Mouse (Mus musculus): ENCODE data around the gene Grin3b. TPM values are rescaled to one million over a fixed set of nuclear protein-coding genes. Genes with fewer than 3 reads are reported as not detected.

Gene Grin3b
- polyA plus RNA-seq, 1 experiment: 0.16 TPM

DNA sequence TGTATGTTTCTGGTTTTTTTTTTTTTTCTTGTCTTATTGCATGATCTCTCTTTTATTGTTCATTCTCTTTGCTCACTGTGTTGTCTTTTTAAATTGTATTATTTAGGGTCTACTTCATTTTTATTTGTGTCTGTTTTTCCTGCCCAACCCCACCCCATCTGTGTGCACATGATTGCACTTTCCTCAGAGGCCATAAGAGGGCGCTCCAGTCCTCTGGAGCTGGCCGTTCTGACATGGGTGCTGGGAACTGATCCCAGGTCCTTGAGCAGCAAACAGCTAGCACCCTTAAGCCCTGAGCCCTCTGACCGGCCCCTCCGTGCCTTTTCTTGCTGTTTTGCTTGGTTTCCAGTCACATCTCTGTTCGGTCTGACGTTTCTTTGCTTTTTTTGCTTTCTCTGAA lies 21.0 kb downstream of the Grin3b start:
- 0 out of 2 replicates have a peak, but pooled peaks have one; percentile 7 for TF ChIP-seq CTCF (IDR thresholded peaks at IDR 0.05; ENCODE audit: extremely low read depth, insufficient read depth, insufficient read length, insufficient replicate concordance)
- TF ChIP-seq POLR2A (IDR thresholded peaks at IDR 0.05; ENCODE audit: low read depth, low read length): no peak
- Histone ChIP-seq H3K27ac (ENCODE audit: insufficient read depth, low read length) (no peak overlapping the region), H3K36me3 (ENCODE audit: control insufficient read depth, insufficient read depth, low read length) (peaks cover 37% of the 10 kb centered on the region), H3K27me3 (ENCODE audit: control insufficient read depth, insufficient read depth, low read length) (no peaks in the 10 kb centered on the region), H3K4me1 (ENCODE audit: control insufficient read depth, insufficient read depth, insufficient read length) (peaks cover 30% of the 10 kb centered on the region), H3K4me3 (ENCODE audit: extremely low read depth, insufficient read depth, insufficient read length) (no peak overlapping the region)
- 98% methylated on average over 6 of the region's 6 CpGs for WGBS
- DNase-seq (ENCODE audit: low read depth in 1 of 2, low spot score in 2 of 2): no peak

DNA sequence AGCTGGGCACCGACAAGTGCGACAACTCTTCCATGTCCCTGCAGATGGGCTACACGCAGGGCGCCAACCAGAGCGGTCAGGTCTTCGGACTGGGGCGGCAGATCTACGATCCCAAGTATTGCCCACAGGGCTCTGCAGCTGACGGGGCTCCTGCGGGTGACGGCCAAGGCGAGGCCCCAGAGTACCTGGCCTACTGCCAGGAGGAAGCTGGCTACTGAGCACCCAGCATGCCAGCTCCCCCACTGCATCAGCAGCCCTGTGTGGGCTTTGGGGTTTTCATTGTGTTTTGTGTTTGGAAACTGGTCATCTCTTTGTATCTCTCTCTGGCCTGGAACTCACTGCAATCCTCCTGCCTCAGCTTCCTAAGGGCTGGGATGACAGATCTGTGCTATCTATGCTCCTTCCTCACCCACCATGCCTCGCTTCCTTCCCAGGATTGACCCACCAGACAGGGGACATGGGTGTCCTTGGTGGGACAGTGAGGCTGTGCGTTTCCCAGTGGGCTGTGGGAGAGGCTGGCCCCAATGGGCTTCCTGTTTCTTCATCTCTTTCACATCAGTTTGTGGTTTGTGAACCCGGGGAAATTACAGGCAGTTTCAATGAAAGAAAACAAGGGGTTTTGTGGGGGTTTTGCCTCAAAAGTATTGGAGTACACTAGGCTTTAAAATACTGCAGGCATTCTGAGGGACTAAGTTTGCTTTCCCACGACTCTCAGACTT lies 24.0 kb downstream of the Grin3b start:
- Histone ChIP-seq H3K36me3 (ENCODE audit: control insufficient read depth, insufficient read depth, low read length) (peaks cover 41% of the 10 kb centered on the region), H3K4me1 (ENCODE audit: control insufficient read depth, insufficient read depth, insufficient read length) (peaks cover 14% of the 10 kb centered on the region), H3K27ac (ENCODE audit: insufficient read depth, low read length) (peak overlapping the region; percentile 61), H3K27me3 (ENCODE audit: control insufficient read depth, insufficient read depth, low read length) (no peaks in the 10 kb centered on the region), H3K4me3 (ENCODE audit: extremely low read depth, insufficient read depth, insufficient read length) (no peak overlapping the region)
- TF ChIP-seq CTCF (IDR thresholded peaks at IDR 0.05; ENCODE audit: extremely low read depth, insufficient read depth, insufficient read length, insufficient replicate concordance) (no peak), POLR2A (IDR thresholded peaks at IDR 0.05; ENCODE audit: low read depth, low read length) (no peak)
- 27% methylated on average over 16 of the region's 16 CpGs for WGBS
- peak in 1 of 2 experiments; percentile 45 for DNase-seq (ENCODE audit: low read depth in 1 of 2, low spot score in 2 of 2)

- peaks cover 10% of the 10 kb centered on the region for H3K4me1 ChIP-seq (ENCODE audit: control insufficient read depth, insufficient read depth, insufficient read length)
- peaks cover 44% of the 10 kb centered on the region for H3K36me3 ChIP-seq (ENCODE audit: control insufficient read depth, insufficient read depth, low read length)
- H3K27me3 ChIP-seq (ENCODE audit: control insufficient read depth, insufficient read depth, low read length): no peaks in the 10 kb centered on the region
- H3K4me3 ChIP-seq (ENCODE audit: extremely low read depth, insufficient read depth, insufficient read length): no peak overlapping the region
- 35% methylated on average over 1 of the region's 1 CpGs for WGBS
- TF ChIP-seq POLR2A (IDR thresholded peaks at IDR 0.05; ENCODE audit: low read depth, low read length) (no peak), CTCF (IDR thresholded peaks at IDR 0.05; ENCODE audit: extremely low read depth, insufficient read depth, insufficient read length, insufficient replicate concordance) (no peak)
- H3K27ac ChIP-seq (ENCODE audit: insufficient read depth, low read length): peak overlapping the region; percentile 9
- DNase-seq (ENCODE audit: low read depth in 1 of 2, low spot score in 2 of 2): no peak
Observed at GRCm38 (mm10) chr10:79995636-79996035, 25.1 kb downstream of the Grin3b start.

DNA sequence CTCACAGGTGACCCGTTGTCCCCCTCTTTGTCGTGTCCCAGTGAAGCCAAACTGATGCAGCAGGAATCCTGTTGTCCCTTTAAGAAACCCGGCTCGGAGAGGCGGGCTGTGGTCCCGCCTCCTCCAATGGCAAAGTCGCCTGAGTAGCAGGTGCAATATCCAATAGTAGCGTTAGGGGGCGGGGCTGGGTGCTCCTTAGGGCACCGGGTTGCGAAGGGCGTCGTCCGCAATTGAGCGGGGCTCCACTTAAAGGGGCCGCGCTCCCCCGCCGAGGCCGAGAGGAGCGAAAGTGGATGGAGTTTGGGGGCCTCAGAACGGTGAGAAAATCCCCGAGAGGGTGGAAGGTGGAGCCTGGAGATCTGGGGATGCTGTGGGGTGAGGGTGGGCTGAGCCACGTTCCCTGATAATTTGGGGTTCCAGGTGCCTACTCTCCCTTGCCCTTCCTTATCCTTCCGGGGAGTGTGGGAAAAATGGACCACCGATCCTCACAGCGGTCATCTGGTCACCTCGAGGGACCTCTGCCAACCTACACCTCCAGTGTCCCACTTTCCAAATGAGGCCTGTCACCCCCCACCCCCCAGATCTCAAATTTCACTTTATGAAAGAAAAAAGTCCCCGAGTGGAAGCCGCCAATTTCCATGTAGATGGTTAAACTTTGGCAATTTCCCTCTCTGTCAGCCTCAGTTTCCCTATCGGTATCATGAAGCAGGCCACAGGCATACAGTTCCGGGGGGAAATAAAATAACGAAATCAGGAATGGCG lies 25.9 kb downstream of the Grin3b start, which contains the start of gene Abca7:
Gene Abca7, plus strand, starts transcription at position 223 of the 762 bp plus-strand sequence.
- Histone ChIP-seq H3K4me3 (ENCODE audit: extremely low read depth, insufficient read depth, insufficient read length) (peak within 1 kb of the TSS; percentile 86), H3K36me3 (ENCODE audit: control insufficient read depth, insufficient read depth, low read length) (peaks cover 40% of the 10 kb centered on the region), H3K27me3 (ENCODE audit: control insufficient read depth, insufficient read depth, low read length) (no peaks in the 10 kb centered on the region), H3K27ac (ENCODE audit: insufficient read depth, low read length) (peak within 1 kb of the TSS; percentile 83), H3K4me1 (ENCODE audit: control insufficient read depth, insufficient read depth, insufficient read length) (peaks cover 10% of the 10 kb centered on the region)
- WGBS: under 1% methylated on average over 34 of the region's 34 CpGs
- DNase-seq (ENCODE audit: low read depth in 1 of 2, low spot score in 2 of 2): peak; percentile 88 to 98
- TF ChIP-seq CTCF (IDR thresholded peaks at IDR 0.05; ENCODE audit: extremely low read depth, insufficient read depth, insufficient read length, insufficient replicate concordance): no peak
- TF ChIP-seq POLR2A (IDR thresholded peaks at IDR 0.05; ENCODE audit: low read depth, low read length): no peak

DNA sequence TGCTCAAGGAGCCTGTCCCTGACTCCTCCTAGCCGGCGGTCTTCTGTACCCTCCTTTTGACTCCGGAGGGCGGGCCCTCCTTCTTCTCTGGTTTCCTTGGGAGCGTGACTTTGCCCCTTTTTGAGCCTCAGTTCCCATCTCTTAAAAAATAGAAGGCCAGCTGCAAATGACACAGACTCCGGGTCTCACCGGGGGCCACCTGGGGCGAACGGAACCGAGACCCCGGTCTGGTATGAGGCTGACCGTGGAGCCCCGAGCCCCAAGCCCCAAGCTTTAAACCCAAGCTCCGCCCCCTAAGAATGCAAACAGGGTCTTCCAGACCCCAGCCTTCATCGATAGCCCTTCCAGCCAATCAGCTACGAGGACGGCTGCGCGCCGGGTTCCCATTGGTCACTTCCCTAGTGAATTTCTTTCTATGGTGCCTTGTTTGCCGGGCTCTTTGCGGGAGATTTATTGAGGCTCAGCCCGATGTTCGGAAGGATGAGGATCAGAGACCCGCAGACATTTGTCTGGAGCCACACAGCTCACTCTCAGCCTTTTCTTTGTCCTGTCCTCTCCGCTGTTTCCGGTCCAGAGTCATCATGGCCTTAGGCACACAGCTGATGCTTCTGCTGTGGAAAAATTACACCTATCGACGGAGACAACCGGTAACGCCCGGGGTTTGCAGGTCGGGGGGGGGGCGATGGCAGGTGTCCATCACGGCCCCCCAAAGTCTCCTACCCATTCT lies 26.7 kb downstream of the Grin3b start:
- H3K27me3 ChIP-seq (ENCODE audit: control insufficient read depth, insufficient read depth, low read length): no peaks in the 10 kb centered on the region
- peak overlapping the region; percentile 86 for H3K4me3 ChIP-seq (ENCODE audit: extremely low read depth, insufficient read depth, insufficient read length)
- peak overlapping the region; percentile 83 for H3K27ac ChIP-seq (ENCODE audit: insufficient read depth, low read length)
- peak in 1 of 2 experiments; percentile 61 for DNase-seq (ENCODE audit: low read depth in 1 of 2, low spot score in 2 of 2)
- peaks cover 33% of the 10 kb centered on the region for H3K36me3 ChIP-seq (ENCODE audit: control insufficient read depth, insufficient read depth, low read length)
- 4% methylated on average over 35 of the region's 35 CpGs for WGBS
- TF ChIP-seq CTCF (IDR thresholded peaks at IDR 0.05; ENCODE audit: extremely low read depth, insufficient read depth, insufficient read length, insufficient replicate concordance) (no peak), POLR2A (IDR thresholded peaks at IDR 0.05; ENCODE audit: low read depth, low read length) (no peak)
- H3K4me1 ChIP-seq (ENCODE audit: control insufficient read depth, insufficient read depth, insufficient read length): peaks cover 10% of the 10 kb centered on the region

- TF ChIP-seq POLR2A (IDR thresholded peaks at IDR 0.05; ENCODE audit: low read depth, low read length) (no peak), CTCF (IDR thresholded peaks at IDR 0.05; ENCODE audit: extremely low read depth, insufficient read depth, insufficient read length, insufficient replicate concordance) (no peak)
- no peak overlapping the region for H3K4me3 ChIP-seq (ENCODE audit: extremely low read depth, insufficient read depth, insufficient read length)
- peak overlapping the region; percentile 83; the same call in 1 of the 2 replicates for H3K27ac ChIP-seq (ENCODE audit: insufficient read depth, low read length)
- no peaks in the 10 kb centered on the region for H3K27me3 ChIP-seq (ENCODE audit: control insufficient read depth, insufficient read depth, low read length)
- no peak for DNase-seq (ENCODE audit: low read depth in 1 of 2, low spot score in 2 of 2)
- H3K4me1 ChIP-seq (ENCODE audit: control insufficient read depth, insufficient read depth, insufficient read length): peaks cover 10% of the 10 kb centered on the region
- WGBS: 75% methylated on average over 15 of the region's 15 CpGs
- H3K36me3 ChIP-seq (ENCODE audit: control insufficient read depth, insufficient read depth, low read length): peaks cover 30% of the 10 kb centered on the region
Observed at GRCm38 (mm10) chr10:79997819-79998218, 27.3 kb downstream of the Grin3b start.
